In the genomic region with DNA sequence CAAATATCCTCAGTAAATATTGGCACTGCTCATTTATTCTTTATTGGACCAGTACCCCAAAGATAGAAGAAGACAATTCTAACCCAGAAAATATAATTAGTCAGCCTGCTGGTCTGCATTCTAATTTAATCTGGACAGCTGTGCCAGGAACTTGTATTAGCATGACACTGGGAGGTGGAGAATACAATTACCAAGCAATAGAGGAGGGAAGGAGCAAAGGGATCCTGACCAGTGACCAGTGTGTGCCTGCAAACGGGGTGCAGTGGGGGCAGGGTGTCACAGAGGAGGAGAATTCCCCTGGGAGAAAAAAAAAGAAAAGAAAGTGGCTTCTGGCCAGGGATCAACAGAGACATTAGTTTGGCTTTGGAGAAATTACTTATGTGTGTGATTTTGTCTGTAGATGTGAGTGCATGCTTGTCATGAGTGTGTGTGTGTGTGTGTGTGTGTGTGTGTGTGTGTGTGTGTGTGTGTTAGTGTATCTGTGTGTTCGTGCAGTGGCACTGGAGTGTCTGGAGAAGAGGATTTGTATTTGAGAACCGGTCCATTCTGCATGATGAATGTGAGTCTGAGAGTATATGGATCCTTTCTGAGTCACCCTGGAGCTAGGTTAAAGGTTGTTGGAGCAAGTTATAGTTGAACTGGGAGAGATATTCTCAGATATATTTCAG, we compare ENCODE assay signal across 16 mouse cellular contexts. TPM values are rescaled to one million over a fixed set of nuclear protein-coding genes. Genes with fewer than 3 reads are reported as not detected.
A peak's percentile ranks its signal among the peaks of the same experiment; 100 is the strongest.
DNase-seq lines count a peak whose midpoint lies in the region; ATAC-seq and TF ChIP-seq lines count a peak whose summit lies in the region.
"Had no signal": no experiment of that assay in that cellular context is flagged by ENCODE, and none has a peak within 500 bp of the region (broad histone marks: within the 10 kb centered on the region; RNA-seq: fewer than 3 reads in every experiment).

No protein-coding gene starts in this region.

- H3K4me3 ChIP-seq in ES-Bruce4 (ENCODE audit: low read depth, low read length): no peak overlapping the region
- H3K4me3 ChIP-seq in forebrain, embryonic 13.5 days: no peak overlapping the region
- H3K4me3 ChIP-seq in hindbrain, postnatal 0 days (ENCODE audit: low read length): no peak overlapping the region
- H3K4me3 ChIP-seq: embryonic facial prominence, embryonic 12.5 days had no signal

- H3K9ac ChIP-seq in ES-Bruce4 (ENCODE audit: low read depth, poor library complexity, severe bottlenecking): no peak overlapping the region
- no peak overlapping the region for H3K9ac ChIP-seq in forebrain, embryonic 13.5 days
- no peak overlapping the region for H3K9ac ChIP-seq in hindbrain, postnatal 0 days (replicated peaks; ENCODE audit: low read length)
- H3K9ac ChIP-seq: embryonic facial prominence, embryonic 12.5 days had no signal

- no peaks in the 10 kb centered on the region for H3K27me3 ChIP-seq in ES-Bruce4 (ENCODE audit: control insufficient read depth, insufficient read depth, low read length, poor library complexity, severe bottlenecking)
- H3K27me3 ChIP-seq in forebrain, embryonic 13.5 days: no peaks in the 10 kb centered on the region
- no peaks in the 10 kb centered on the region for H3K27me3 ChIP-seq in hindbrain, postnatal 0 days (ENCODE audit: insufficient read depth, low read length)
- H3K27me3 ChIP-seq: embryonic facial prominence, embryonic 12.5 days had no signal

- no peak for TF ChIP-seq CTCF in ES-Bruce4 (IDR thresholded peaks at IDR 0.05; ENCODE audit: low read depth, low read length)
- no peak for TF ChIP-seq CTCF in hindbrain, postnatal 0 days (IDR thresholded peaks at IDR 0.05; ENCODE audit: low read depth)

- no peaks in the 10 kb centered on the region for H3K36me3 ChIP-seq in ES-Bruce4 (ENCODE audit: control insufficient read depth, insufficient read depth, low read length, poor library complexity, severe bottlenecking)
- no peaks in the 10 kb centered on the region for H3K36me3 ChIP-seq in forebrain, embryonic 13.5 days (ENCODE audit: poor library complexity, severe bottlenecking)
- no peaks in the 10 kb centered on the region for H3K36me3 ChIP-seq in hindbrain, postnatal 0 days (ENCODE audit: insufficient read depth, low read length)
- H3K36me3 ChIP-seq: embryonic facial prominence, embryonic 12.5 days had no signal

- peaks cover 3% of the 10 kb centered on the region for H3K4me1 ChIP-seq in ES-Bruce4 (ENCODE audit: control insufficient read depth, insufficient read depth, low read length)
- peaks cover 13% of the 10 kb centered on the region for H3K4me1 ChIP-seq in forebrain, embryonic 13.5 days
- no peaks in the 10 kb centered on the region for H3K4me1 ChIP-seq in hindbrain, postnatal 0 days (ENCODE audit: insufficient read depth, low read length)
- H3K4me1 ChIP-seq: embryonic facial prominence, embryonic 12.5 days had no signal

- H3K9me3 ChIP-seq in ES-Bruce4 (replicated peaks; ENCODE audit: control insufficient read depth, insufficient read depth, low read length, poor library complexity, severe bottlenecking): no peaks in the 10 kb centered on the region
- H3K9me3 ChIP-seq in forebrain, embryonic 13.5 days (replicated peaks): no peaks in the 10 kb centered on the region
- no peaks in the 10 kb centered on the region for H3K9me3 ChIP-seq in hindbrain, postnatal 0 days (ENCODE audit: low read length)
- H3K9me3 ChIP-seq: embryonic facial prominence, embryonic 12.5 days had no signal

- TF ChIP-seq POLR2A in ES-Bruce4 (IDR thresholded peaks at IDR 0.05; ENCODE audit: insufficient read depth, low read length): no peak

- peak; percentile 89 for TF ChIP-seq EP300 in ES-Bruce4 (IDR thresholded peaks at IDR 0.05; ENCODE audit: insufficient read depth, low read depth, low read length)

- peak overlapping the region; percentile 78 for H3K27ac ChIP-seq in ES-Bruce4 (ENCODE audit: insufficient read depth, low read length)
- no peak overlapping the region for H3K27ac ChIP-seq in forebrain, embryonic 13.5 days
- H3K27ac ChIP-seq in hindbrain, postnatal 0 days: no peak overlapping the region
- H3K27ac ChIP-seq: embryonic facial prominence, embryonic 12.5 days had no signal

- no peak overlapping the region for H3K4me2 ChIP-seq in forebrain, embryonic 13.5 days
- H3K4me2 ChIP-seq in hindbrain, postnatal 0 days (ENCODE audit: low read depth, low read length): no peak overlapping the region
- H3K4me2 ChIP-seq: embryonic facial prominence, embryonic 12.5 days; heart, embryonic 11.5 days; liver, embryonic 11.5 days had no signal

- DNase-seq in ES-CJ7 (ENCODE audit: low read depth, low spot score): peak; percentile 64
- DNase-seq in hindbrain, postnatal 0 days (ENCODE audit: low spot score): peak; percentile 7
- DNase-seq in ovary, postnatal 14 days (ENCODE audit: low spot score): no peak
- DNase-seq in spleen, adult 12 weeks (ENCODE audit: low spot score): no peak
- no peak for DNase-seq in kidney, adult 11 months
- DNase-seq: cerebellum, adult 11 months had no signal

- 8% methylated on average over 3 of the region's 3 CpGs for WGBS in forebrain, embryonic 13.5 days
- WGBS in hindbrain, postnatal 0 days: 13% methylated on average over 3 of the region's 3 CpGs

- ATAC-seq in forebrain, embryonic 13.5 days: peak; percentile 88; the same call in 1 of the 2 replicates
- ATAC-seq in hindbrain, postnatal 0 days: no peak

RNA-seq across cellular contexts. Expression of gene Neurod4, which starts 13.8 kb away (rescaled TPM):
- polyA plus RNA-seq in ES-Bruce4 (2011; ENCODE audit: insufficient read depth, insufficient read length, low read depth, missing spikeins): not detected in 2 replicates
- 4.4 and 4.7 TPM in 2 replicates for polyA plus RNA-seq in forebrain, embryonic 13.5 days (2015; fragmentation: Nextera tagmentation; extraction: Ambion mirVana)
- total RNA-seq in hindbrain, postnatal 0 days (2014; rRNA removed): 0.65 and 2.6 TPM in 2 replicates
- polyA plus RNA-seq in hindbrain, postnatal 0 days (2015; fragmentation: Nextera tagmentation; extraction: Ambion mirVana): 0.91 and 1.3 TPM in 2 replicates
- total RNA-seq: gastrocnemius, adult 18-20 months; hematopoietic stem cell, adult 5-6 weeks had no signal
- polyA plus RNA-seq: heart, embryonic 11.5 days; kidney, embryonic 14.5 days; liver, embryonic 11.5 days; lung, embryonic 16.5 days; small intestine, adult 2 months had no signal

RNA-seq across cellular contexts. Expression of gene Tespa1, which starts 28.8 kb away (rescaled TPM):
- not detected in 2 replicates for polyA plus RNA-seq in ES-Bruce4 (2011; ENCODE audit: insufficient read depth, insufficient read length, low read depth, missing spikeins)
- not detected in 2 replicates for polyA plus RNA-seq in forebrain, embryonic 13.5 days (2015; fragmentation: Nextera tagmentation; extraction: Ambion mirVana)
- total RNA-seq in hindbrain, postnatal 0 days (2014; rRNA removed): not detected in 2 replicates
- not detected in 2 replicates for polyA plus RNA-seq in hindbrain, postnatal 0 days (2015; fragmentation: Nextera tagmentation; extraction: Ambion mirVana)
- polyA plus RNA-seq: kidney, embryonic 14.5 days had no signal

Comparison
In these comparisons a context has a peak if more than half of its experiments do, and no peak if none do; other contexts are left out.
1. DNase-seq: peak in ES-CJ7 (single experiment) and hindbrain, postnatal 0 days (single experiment); none in ovary, postnatal 14 days (single experiment), spleen, adult 12 weeks (single experiment) and kidney, adult 11 months (single experiment).